Mouse (Mus musculus) embryonic fibroblast, embryonic 13.5 days (primary cell): Measurements from ENCODE around the gene Bbc3.

Experiments
- CTCF ChIP-seq: IDR thresholded peaks from 2 replicates; pipeline ENCODE4 v1.5.1; 2011; ENCODE audit warnings: mild to moderate bottlenecking, control low read depth, low read length, moderate library complexity, borderline replicate concordance; ENCODE audit not compliant: insufficient read depth
- POLR2A ChIP-seq: IDR thresholded peaks from 2 replicates; pipeline ENCODE4 v1.6.1; 2011; ENCODE audit warnings: low read depth, mild to moderate bottlenecking, control low read depth, low read length, moderate library complexity

- TF ChIP-seq POLR2A, result no peak
- TF ChIP-seq CTCF, result no peak
Observed at GRCm38 (mm10) chr7:16294346-16294745, 13.8 kb upstream of the Bbc3 start.
